Mouse (Mus musculus) limb, embryonic 15.5 days (tissue): Measurements from ENCODE around the gene Usp12. TPM values are rescaled to one million over a fixed set of nuclear protein-coding genes. Genes with fewer than 3 reads are reported as not detected.
A peak's percentile ranks its signal among the peaks of the same experiment; 100 is the strongest.

Source experiments
- ATAC-seq: fragments of 200-750 bp; cut with Nextera tagmentation; 2 replicates; pipeline ENCODE4 v1.8.0; 2017; ENCODE audit warnings: low read depth, moderate TSS enrichment; ENCODE audit not compliant: insufficient number of reproducible peaks, low FRiP score, low TSS enrichment
- H3K27ac ChIP-seq: fragments of 300-500 bp; sonication (generic); 2 replicates; pipeline ENCODE4 v1.5.1; 2015; ENCODE audit warnings: moderate library complexity, mild to moderate bottlenecking, inconsistent platforms
- H3K27me3 ChIP-seq: fragments of 300-500 bp; sonication (generic); 2 replicates; pipeline ENCODE4 v1.6.1; 2015; ENCODE audit warnings: inconsistent platforms
- H3K36me3 ChIP-seq: fragments of 300-500 bp; sonication (generic); 2 replicates; pipeline ENCODE4 v1.6.1; 2015; ENCODE audit warnings: inconsistent platforms
- H3K4me1 ChIP-seq: fragments of 300-500 bp; sonication (generic); 2 replicates; pipeline ENCODE4 v1.6.1; 2015; ENCODE audit warnings: inconsistent platforms
- H3K4me2 ChIP-seq: fragments of 300-500 bp; sonication (generic); 2 replicates; pipeline ENCODE4 v1.6.1; 2015; ENCODE audit warnings: mild to moderate bottlenecking, inconsistent platforms
- H3K4me3 ChIP-seq: fragments of 300-500 bp; sonication (generic); 2 replicates; pipeline ENCODE4 v1.5.1; 2015; ENCODE audit warnings: mild to moderate bottlenecking, inconsistent platforms
- H3K9ac ChIP-seq: fragments of 300-500 bp; sonication (generic); 2 replicates; pipeline ENCODE4 v1.6.1; 2015; ENCODE audit warnings: inconsistent platforms
- H3K9me3 ChIP-seq: fragments of 300-500 bp; sonication (generic); 2 replicates; pipeline ENCODE4 v1.6.1; 2016; ENCODE audit warnings: inconsistent platforms
- WGBS: fragments of 180-500 bp; shearing (Covaris S2); methylation state at CpG from one replicate; pipeline ENCODE4 v1.1.7; 2015; 5-methylcytosine and 5-hydroxymethylcytosine counted together
- polyA plus RNA-seq: library from polyadenylated mRNA; unstranded; fragments of >200 nt; fragmentation: Nextera tagmentation; extraction: Ambion mirVana; gene quantifications from 2 replicates; pipeline ENCODE4 v1.2.1, GENCODE M21; 2015

Gene Usp12
- polyA plus RNA-seq, 1 experiment from 2014 or later: 16.6 TPM

DNA sequence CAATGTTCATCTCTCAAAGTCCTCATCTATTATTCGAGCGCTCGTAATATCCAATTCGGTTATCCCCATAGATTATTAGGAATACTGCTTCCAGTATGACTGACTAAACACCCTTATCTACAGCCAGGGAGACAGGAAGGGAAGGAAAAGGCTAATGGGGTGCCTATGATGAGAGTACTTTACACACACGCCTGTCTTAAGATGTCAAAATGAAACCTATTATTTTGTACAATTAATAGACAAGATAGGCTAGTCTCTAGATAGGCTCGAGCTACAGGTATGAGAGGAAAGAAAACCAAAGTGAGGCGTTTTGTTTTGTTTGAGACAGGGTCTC is 37.6 kb upstream of the Usp12 start:
- 48% methylated on average over 7 of the region's 7 CpGs for WGBS
- H3K27ac ChIP-seq: peak overlapping the region; percentile 89
- H3K27me3 ChIP-seq: no peaks in the 10 kb centered on the region
- H3K4me2 ChIP-seq: peak overlapping the region; percentile 53
- peak; percentile 2; the same call in 1 of the 2 replicates for ATAC-seq
- H3K9ac ChIP-seq: peak overlapping the region; percentile 97
- no peaks in the 10 kb centered on the region for H3K9me3 ChIP-seq
- peaks cover 9% of the 10 kb centered on the region for H3K4me1 ChIP-seq
- peak overlapping the region; percentile 93 for H3K4me3 ChIP-seq
- H3K36me3 ChIP-seq: peaks cover 30% of the 10 kb centered on the region

DNA sequence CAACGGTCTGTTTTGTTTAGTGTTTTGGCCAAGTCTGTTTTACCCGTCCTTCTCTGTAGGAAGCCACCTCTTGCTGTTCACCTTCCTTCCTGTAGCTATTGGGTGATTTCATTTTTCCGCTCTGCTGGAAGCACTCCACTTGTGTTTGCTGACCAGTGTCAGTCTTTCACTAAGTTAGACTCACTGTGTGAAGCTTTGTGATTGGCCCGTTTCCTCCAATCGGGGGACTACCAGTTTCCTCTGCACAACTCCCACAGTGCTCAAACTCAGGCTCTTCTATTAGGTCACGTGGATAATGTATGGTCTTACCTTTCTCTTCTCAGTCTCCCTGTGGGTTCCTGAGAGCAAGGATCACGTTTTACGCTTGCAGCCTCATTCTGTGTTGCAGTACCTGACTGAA is 34.7 kb upstream of the Usp12 start:
- no peak for ATAC-seq
- no peaks in the 10 kb centered on the region for H3K27me3 ChIP-seq
- no peak overlapping the region for H3K4me2 ChIP-seq
- peaks cover 12% of the 10 kb centered on the region for H3K4me1 ChIP-seq
- H3K36me3 ChIP-seq: peaks cover 3% of the 10 kb centered on the region
- no peak overlapping the region for H3K9ac ChIP-seq
- no peak overlapping the region for H3K4me3 ChIP-seq
- WGBS: 54% methylated on average over 8 of the region's 8 CpGs
- no peaks in the 10 kb centered on the region for H3K9me3 ChIP-seq
- H3K27ac ChIP-seq: no peak overlapping the region

DNA sequence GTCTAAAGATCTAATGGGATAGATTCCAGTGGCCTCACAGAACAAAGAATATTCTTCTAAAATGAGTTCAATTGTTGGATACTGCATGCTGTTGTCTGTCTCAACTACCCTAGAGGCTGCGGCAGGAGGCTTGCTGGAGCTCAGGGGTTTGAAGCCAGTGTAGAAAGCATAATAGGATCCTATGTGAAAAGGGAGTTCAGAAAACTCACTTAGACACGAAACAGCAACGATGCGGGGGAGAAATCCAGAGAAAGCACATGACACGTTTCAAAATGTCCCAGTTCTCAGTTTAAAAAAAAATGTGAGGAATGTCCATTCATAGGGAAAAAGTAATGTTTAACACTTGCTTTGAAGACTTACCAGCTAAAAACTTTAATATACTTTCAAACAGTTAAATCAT is 28.2 kb upstream of the Usp12 start:
- H3K27ac ChIP-seq: no peak overlapping the region
- ATAC-seq: no peak
- no peak overlapping the region for H3K9ac ChIP-seq
- H3K4me2 ChIP-seq: no peak overlapping the region
- 75% methylated on average over 5 of the region's 5 CpGs for WGBS
- peaks cover 5% of the 10 kb centered on the region for H3K4me1 ChIP-seq
- H3K27me3 ChIP-seq: no peaks in the 10 kb centered on the region
- no peak overlapping the region for H3K4me3 ChIP-seq
- H3K36me3 ChIP-seq: no peaks in the 10 kb centered on the region
- no peaks in the 10 kb centered on the region for H3K9me3 ChIP-seq

DNA sequence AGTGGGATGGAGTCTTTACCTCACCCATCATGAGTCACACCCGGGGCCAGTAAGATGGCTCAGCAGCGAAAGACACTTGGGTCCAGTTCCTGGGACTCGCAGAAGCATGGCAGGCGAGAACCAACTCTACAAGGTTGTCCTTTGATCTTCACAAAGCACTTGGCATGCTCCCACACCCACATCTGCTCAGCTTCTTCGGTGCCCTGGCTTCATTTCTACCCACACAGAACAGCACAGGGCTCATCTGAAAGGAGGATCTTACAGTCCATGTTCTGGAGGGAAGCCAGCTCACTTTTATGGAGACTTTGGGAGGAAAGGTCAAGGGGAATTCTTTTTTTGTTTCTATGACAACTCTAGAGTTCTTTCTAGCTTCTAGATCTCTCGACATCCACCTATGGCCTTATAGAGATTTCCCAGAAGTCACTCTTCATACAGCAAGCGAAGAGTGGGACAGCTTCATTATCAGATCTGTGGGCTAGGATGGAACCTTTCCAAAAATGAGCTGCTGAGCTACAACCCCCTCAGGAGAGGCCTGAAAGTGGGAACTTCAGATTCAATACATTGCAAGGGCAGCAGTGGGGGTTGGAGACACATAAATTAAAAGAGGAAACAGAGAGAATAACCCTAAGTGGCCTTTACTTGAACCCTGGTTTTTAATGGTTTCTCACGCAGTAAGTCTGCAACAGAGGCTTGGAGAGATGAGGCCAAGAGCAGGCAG is 24.3 kb upstream of the Usp12 start:
- Histone ChIP-seq H3K4me1 (no peaks in the 10 kb centered on the region), H3K9me3 (no peaks in the 10 kb centered on the region), H3K27me3 (no peaks in the 10 kb centered on the region), H3K4me2 (no peak overlapping the region), H3K36me3 (no peaks in the 10 kb centered on the region), H3K4me3 (no peak overlapping the region), H3K9ac (no peak overlapping the region), H3K27ac (no peak overlapping the region)
- ATAC-seq: no peak
- 69% methylated on average over 8 of the region's 8 CpGs for WGBS

DNA sequence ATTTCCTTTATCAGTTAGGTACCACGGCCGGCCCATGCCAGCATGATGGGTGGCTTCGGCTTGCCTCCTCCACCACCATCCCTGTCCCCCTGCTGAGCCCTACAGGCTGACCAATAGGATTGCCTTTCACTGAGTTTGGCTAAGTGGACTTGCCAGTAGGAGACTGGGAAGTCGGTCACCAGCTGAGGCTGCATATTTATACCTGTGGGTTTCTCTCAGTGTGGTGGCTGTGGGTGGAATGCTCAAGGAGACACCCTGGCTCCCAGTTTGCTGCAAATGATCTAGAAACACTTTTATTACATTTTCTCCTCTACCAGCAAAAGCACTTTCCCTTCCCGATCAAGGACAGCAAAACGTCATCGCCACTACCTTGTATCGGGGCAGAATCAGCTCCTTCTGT is 22.8 kb upstream of the Usp12 start:
- no peaks in the 10 kb centered on the region for H3K4me1 ChIP-seq
- WGBS: 81% methylated on average over 8 of the region's 8 CpGs
- no peaks in the 10 kb centered on the region for H3K36me3 ChIP-seq
- no peak overlapping the region for H3K4me2 ChIP-seq
- no peak for ATAC-seq
- no peaks in the 10 kb centered on the region for H3K27me3 ChIP-seq
- H3K9ac ChIP-seq: no peak overlapping the region
- no peak overlapping the region for H3K27ac ChIP-seq
- H3K4me3 ChIP-seq: no peak overlapping the region
- no peaks in the 10 kb centered on the region for H3K9me3 ChIP-seq

DNA sequence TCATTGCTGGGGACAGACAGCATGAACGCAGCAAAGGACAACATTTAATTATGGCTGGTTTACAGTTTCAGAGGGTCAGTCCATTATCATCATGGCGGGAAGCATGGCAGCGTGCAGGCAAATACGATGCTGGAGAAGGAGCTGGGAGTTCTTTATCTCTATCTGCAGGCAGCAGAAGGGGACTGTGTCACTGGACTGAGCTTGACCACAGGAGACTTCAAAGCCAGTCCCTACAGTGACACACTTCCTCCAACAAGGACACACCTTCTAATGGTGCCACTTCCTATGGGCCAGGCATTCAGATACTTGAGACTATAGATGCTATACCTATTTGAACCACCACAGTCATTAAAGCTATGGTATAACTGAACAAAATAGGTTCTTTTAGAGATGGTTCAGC is 20.6 kb upstream of the Usp12 start:
- no peak overlapping the region for H3K9ac ChIP-seq
- no peaks in the 10 kb centered on the region for H3K27me3 ChIP-seq
- no peak for ATAC-seq
- H3K4me3 ChIP-seq: no peak overlapping the region
- no peak overlapping the region for H3K4me2 ChIP-seq
- no peak overlapping the region for H3K27ac ChIP-seq
- no peaks in the 10 kb centered on the region for H3K36me3 ChIP-seq
- H3K9me3 ChIP-seq: no peaks in the 10 kb centered on the region
- H3K4me1 ChIP-seq: no peaks in the 10 kb centered on the region
- WGBS: 68% methylated on average over 4 of the region's 4 CpGs

DNA sequence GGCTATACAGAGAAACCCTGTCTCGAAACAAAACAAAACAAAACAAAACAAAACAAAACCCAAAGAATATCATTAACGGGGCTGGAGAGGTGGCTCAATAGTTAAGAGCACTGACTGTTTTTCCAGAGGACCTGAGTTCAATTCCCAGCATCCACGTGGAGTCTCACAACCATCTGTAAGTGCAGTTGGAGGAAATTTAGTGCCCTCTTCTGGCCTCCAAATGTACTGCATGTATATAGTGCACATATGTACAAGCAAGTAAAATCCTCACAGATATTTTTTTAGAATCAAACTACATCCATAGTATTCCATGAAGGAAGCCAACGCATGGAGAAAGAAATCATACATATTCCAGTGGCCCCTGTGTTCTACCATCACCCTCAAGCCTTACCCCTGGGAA is 18.6 kb upstream of the Usp12 start:
- H3K4me1 ChIP-seq: no peaks in the 10 kb centered on the region
- ATAC-seq: no peak
- no peak overlapping the region for H3K9ac ChIP-seq
- H3K27me3 ChIP-seq: no peaks in the 10 kb centered on the region
- H3K4me3 ChIP-seq: no peak overlapping the region
- H3K9me3 ChIP-seq: no peaks in the 10 kb centered on the region
- H3K27ac ChIP-seq: no peak overlapping the region
- H3K36me3 ChIP-seq: no peaks in the 10 kb centered on the region
- H3K4me2 ChIP-seq: no peak overlapping the region
- 86% methylated on average over 4 of the region's 4 CpGs for WGBS

DNA sequence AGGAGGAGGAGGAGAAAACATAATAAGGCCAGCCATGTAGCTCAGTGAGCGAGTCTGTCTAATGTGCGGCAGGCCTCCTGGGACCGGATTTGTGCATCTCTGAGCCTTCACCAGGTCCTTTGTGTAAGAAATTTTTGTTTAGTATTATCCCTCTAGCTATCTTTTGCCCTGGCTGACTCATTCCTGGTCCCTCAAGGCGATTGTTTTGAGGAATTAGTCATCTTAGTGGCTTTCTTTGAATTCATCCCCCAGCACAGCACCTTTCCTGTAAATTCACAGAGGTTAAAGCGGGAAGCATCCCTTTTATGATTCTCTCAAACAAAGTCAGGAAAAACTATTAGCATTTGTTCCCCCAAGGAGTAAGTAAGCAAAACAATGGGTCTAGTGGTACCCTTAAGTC is 18.1 kb upstream of the Usp12 start:
- no peak overlapping the region for H3K4me2 ChIP-seq
- no peaks in the 10 kb centered on the region for H3K27me3 ChIP-seq
- no peak overlapping the region for H3K4me3 ChIP-seq
- H3K27ac ChIP-seq: no peak overlapping the region
- no peak for ATAC-seq
- 83% methylated on average over 5 of the region's 5 CpGs for WGBS
- no peaks in the 10 kb centered on the region for H3K36me3 ChIP-seq
- H3K9me3 ChIP-seq: no peaks in the 10 kb centered on the region
- H3K9ac ChIP-seq: no peak overlapping the region
- H3K4me1 ChIP-seq: no peaks in the 10 kb centered on the region

DNA sequence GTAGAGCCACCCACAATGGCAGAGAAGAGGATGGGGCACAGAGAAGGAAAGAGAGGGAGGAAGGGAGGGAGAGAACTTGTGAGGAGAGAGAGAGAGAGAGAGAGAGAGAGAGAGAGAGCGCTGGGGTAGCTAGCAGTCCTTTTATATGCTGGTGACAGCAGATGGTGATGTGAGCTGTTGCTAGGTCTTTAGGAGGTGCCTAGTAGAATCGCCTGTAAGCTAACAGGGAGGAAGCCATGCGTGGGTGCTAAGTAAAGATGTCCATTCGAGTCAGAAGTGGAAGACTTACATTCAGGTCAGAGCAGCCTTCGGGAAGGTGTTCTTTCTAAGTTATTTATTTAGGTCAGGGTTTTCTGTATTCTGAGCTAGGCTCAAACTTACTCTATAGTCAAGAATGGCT is 15.1 kb upstream of the Usp12 start:
- H3K9ac ChIP-seq: no peak overlapping the region
- WGBS: 76% methylated on average over 5 of the region's 5 CpGs
- H3K36me3 ChIP-seq: no peaks in the 10 kb centered on the region
- no peaks in the 10 kb centered on the region for H3K4me1 ChIP-seq
- H3K4me3 ChIP-seq: no peak overlapping the region
- no peak overlapping the region for H3K27ac ChIP-seq
- ATAC-seq: no peak
- H3K9me3 ChIP-seq: no peaks in the 10 kb centered on the region
- H3K4me2 ChIP-seq: no peak overlapping the region
- no peaks in the 10 kb centered on the region for H3K27me3 ChIP-seq

DNA sequence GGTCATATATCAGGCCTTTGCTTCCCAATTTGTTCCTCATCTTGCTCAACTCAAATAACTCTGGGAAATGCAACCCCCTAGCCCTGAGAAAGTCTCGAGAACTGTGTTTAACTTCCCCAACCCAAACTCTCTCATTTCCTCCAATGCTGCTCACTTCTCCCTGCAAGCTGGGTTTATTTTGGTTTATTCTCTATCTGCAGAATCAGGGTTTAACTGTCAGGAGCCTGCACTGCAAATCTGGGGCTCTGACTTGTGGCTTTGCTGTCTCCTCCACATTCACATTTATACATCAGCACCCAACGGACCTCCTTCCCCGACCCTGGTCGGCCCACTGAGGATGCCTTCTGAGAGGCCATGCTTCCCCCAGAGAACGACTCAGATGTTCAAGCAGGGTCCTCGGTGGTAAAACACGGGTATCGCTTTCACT is 11.2 kb upstream of the Usp12 start:
- Histone ChIP-seq H3K36me3 (no peaks in the 10 kb centered on the region), H3K9me3 (no peaks in the 10 kb centered on the region; the same call in 1 of the 2 replicates), H3K4me2 (no peak overlapping the region), H3K4me1 (no peaks in the 10 kb centered on the region), H3K27ac (no peak overlapping the region), H3K9ac (no peak overlapping the region), H3K4me3 (no peak overlapping the region), H3K27me3 (no peaks in the 10 kb centered on the region)
- WGBS: 66% methylated on average over 8 of the region's 8 CpGs
- ATAC-seq: no peak

DNA sequence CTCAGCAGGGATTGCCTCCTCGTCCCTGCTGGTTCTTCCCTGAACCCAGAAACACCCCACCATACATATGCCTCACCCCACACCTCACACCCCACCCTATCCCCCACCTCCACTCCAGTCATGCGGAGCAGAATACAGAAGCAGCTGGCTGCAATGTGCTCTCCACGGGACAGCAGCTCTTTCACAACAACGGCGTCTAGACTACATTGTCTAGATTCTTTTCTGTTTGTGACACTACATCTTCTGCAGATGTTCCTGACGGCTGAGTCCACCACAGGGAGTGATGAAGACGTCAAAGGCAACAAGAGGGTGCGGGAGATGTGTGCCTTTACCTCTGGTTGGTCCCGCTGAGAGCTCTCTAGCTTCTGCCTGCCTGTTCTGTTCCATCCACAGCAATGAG is 3.2 kb upstream of the Usp12 start:
- Histone ChIP-seq H3K27ac (no peak overlapping the region), H3K4me1 (peaks cover 7% of the 10 kb centered on the region), H3K4me2 (no peak overlapping the region), H3K27me3 (no peaks in the 10 kb centered on the region), H3K36me3 (no peaks in the 10 kb centered on the region), H3K9ac (no peak overlapping the region), H3K9me3 (no peaks in the 10 kb centered on the region; the same call in 1 of the 2 replicates), H3K4me3 (no peak overlapping the region)
- no peak for ATAC-seq
- WGBS: 53% methylated on average over 9 of the region's 9 CpGs

DNA sequence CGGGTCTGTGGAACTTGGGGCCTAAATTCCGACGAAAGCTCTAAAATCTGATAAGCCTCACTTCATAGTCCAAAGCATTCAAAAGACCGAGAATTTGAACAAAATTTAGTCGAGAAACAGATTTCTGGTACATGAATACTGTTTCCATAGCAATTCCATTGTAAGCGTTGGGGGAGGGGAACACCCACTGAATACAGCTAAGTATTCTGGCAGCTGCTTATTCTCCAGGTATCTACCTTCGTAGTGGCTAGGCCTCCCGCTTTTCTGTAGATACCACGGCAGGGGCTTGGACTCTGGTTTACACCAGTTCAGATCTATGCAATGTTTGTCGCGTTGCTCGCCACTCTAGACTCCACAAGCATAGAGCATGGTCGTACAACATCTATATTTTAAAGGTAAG is 922 bp upstream of the Usp12 start:
- Histone ChIP-seq H3K27me3 (no peaks in the 10 kb centered on the region), H3K4me2 (no peak overlapping the region), H3K4me3 (no peak overlapping the region), H3K9ac (no peak overlapping the region), H3K4me1 (peaks cover 24% of the 10 kb centered on the region), H3K27ac (no peak overlapping the region), H3K36me3 (no peaks in the 10 kb centered on the region), H3K9me3 (no peaks in the 10 kb centered on the region)
- WGBS: 82% methylated on average over 13 of the region's 13 CpGs
- no peak for ATAC-seq
